Mouse (Mus musculus): Measurements from ENCODE around the gene Rhox12. TPM values are rescaled to one million over a fixed set of nuclear protein-coding genes. Genes with fewer than 3 reads are reported as not detected.

The Rhox12 gene
- not detected in 2 replicates for polyA plus RNA-seq (2015; fragmentation: Nextera tagmentation; extraction: Ambion mirVana)

GRCm38 (mm10) chrX:38110807-38111206 is at the start of gene Rhox12:
Rhox12 (minus strand) TSS chrX:38110907.
- H3K9me3 ChIP-seq = no peaks in the 10 kb centered on the region
- no peak within 1 kb of the TSS for H3K4me3 ChIP-seq
- no peak within 1 kb of the TSS for H3K4me2 ChIP-seq
- H3K4me1 ChIP-seq = no peaks in the 10 kb centered on the region
- no peak for ATAC-seq (ENCODE audit: insufficient number of reproducible peaks, low FRiP score, low TSS enrichment, low read depth)
- H3K9ac ChIP-seq = no peak within 1 kb of the TSS
- no peak within 1 kb of the TSS for H3K27ac ChIP-seq
- H3K27me3 ChIP-seq = no peaks in the 10 kb centered on the region
- WGBS = 65% methylated on average over 4 of the region's 4 CpGs
- H3K36me3 ChIP-seq = no peaks in the 10 kb centered on the region

GRCm38 (mm10) chrX:38159097-38159496 is 48.4 kb upstream of the Rhox12 start:
- H3K27me3 ChIP-seq = no peaks in the 10 kb centered on the region
- H3K36me3 ChIP-seq = no peaks in the 10 kb centered on the region
- H3K27ac ChIP-seq = no peak overlapping the region
- no peak overlapping the region for H3K9ac ChIP-seq
- ATAC-seq (ENCODE audit: insufficient number of reproducible peaks, low FRiP score, low TSS enrichment, low read depth) = no peak
- no peaks in the 10 kb centered on the region for H3K9me3 ChIP-seq
- no peak overlapping the region for H3K4me3 ChIP-seq
- whole genome bisulfite sequencing = 52% methylated on average over 1 of the region's 1 CpGs
- H3K4me1 ChIP-seq = no peaks in the 10 kb centered on the region
- H3K4me2 ChIP-seq = no peak overlapping the region

- Histone ChIP-seq H3K4me3 (no peak overlapping the region), H3K9me3 (no peaks in the 10 kb centered on the region), H3K4me1 (no peaks in the 10 kb centered on the region), H3K27me3 (no peaks in the 10 kb centered on the region), H3K9ac (no peak overlapping the region), H3K36me3 (no peaks in the 10 kb centered on the region), H3K27ac (no peak overlapping the region), H3K4me2 (no peak overlapping the region)
- no peak for ATAC-seq (ENCODE audit: insufficient number of reproducible peaks, low FRiP score, low TSS enrichment, low read depth)
- whole genome bisulfite sequencing = 88% methylated on average over 30 of the region's 34 CpGs
These were observed 10.8 kb upstream of the Rhox12 start for GRCm38 (mm10) chrX:38121478-38121877.

GRCm38 (mm10) chrX:38120982-38121381 is 10.3 kb upstream of the Rhox12 start, which contains the start of gene Rhox13:
Rhox13 (plus strand) TSS chrX:38121219.
- 96% methylated on average over 20 of the region's 20 CpGs for WGBS
- Histone ChIP-seq H3K9me3 (no peaks in the 10 kb centered on the region), H3K9ac (no peak within 1 kb of the TSS), H3K27ac (no peak within 1 kb of the TSS), H3K36me3 (no peaks in the 10 kb centered on the region), H3K4me2 (no peak within 1 kb of the TSS), H3K27me3 (no peaks in the 10 kb centered on the region), H3K4me1 (no peaks in the 10 kb centered on the region), H3K4me3 (no peak within 1 kb of the TSS)
- ATAC-seq (ENCODE audit: insufficient number of reproducible peaks, low FRiP score, low TSS enrichment, low read depth) = no peak

GRCm38 (mm10) chrX:38085041-38085440 is 25.7 kb downstream of the Rhox12 start, which contains the start of gene Rhox11:
Rhox11 (minus strand) TSS chrX:38085141.
- Histone ChIP-seq H3K27me3 (no peaks in the 10 kb centered on the region), H3K9ac (no peak within 1 kb of the TSS), H3K4me2 (no peak within 1 kb of the TSS), H3K9me3 (no peaks in the 10 kb centered on the region), H3K4me1 (no peaks in the 10 kb centered on the region), H3K27ac (no peak within 1 kb of the TSS), H3K4me3 (no peak within 1 kb of the TSS), H3K36me3 (no peaks in the 10 kb centered on the region)
- WGBS = 83% methylated on average over 9 of the region's 9 CpGs
- ATAC-seq (ENCODE audit: insufficient number of reproducible peaks, low FRiP score, low TSS enrichment, low read depth) = no peak

- Histone ChIP-seq H3K9ac (no peak overlapping the region), H3K27me3 (no peaks in the 10 kb centered on the region), H3K36me3 (no peaks in the 10 kb centered on the region), H3K27ac (no peak overlapping the region), H3K9me3 (no peaks in the 10 kb centered on the region), H3K4me1 (no peaks in the 10 kb centered on the region), H3K4me2 (no peak overlapping the region), H3K4me3 (no peak overlapping the region)
- no peak for ATAC-seq (ENCODE audit: insufficient number of reproducible peaks, low FRiP score, low TSS enrichment, low read depth)
- WGBS = 17% methylated on average over 12 of the region's 12 CpGs
These were observed 26.5 kb downstream of the Rhox12 start for GRCm38 (mm10) chrX:38084226-38084625.

GRCm38 (mm10) chrX:38066175-38066574 is 44.5 kb downstream of the Rhox12 start, which contains the start of gene Rhox10:
Rhox10 (plus strand) TSS chrX:38066475.
- Histone ChIP-seq H3K27me3 (no peaks in the 10 kb centered on the region), H3K9me3 (no peaks in the 10 kb centered on the region), H3K9ac (no peak within 1 kb of the TSS), H3K27ac (no peak within 1 kb of the TSS), H3K36me3 (no peaks in the 10 kb centered on the region), H3K4me1 (no peaks in the 10 kb centered on the region), H3K4me3 (no peak within 1 kb of the TSS), H3K4me2 (no peak within 1 kb of the TSS)
- 90% methylated on average over 11 of the region's 11 CpGs for WGBS
- ATAC-seq (ENCODE audit: insufficient number of reproducible peaks, low FRiP score, low TSS enrichment, low read depth) = no peak

GRCm38 (mm10) chrX:38061544-38061943 is 49.2 kb downstream of the Rhox12 start:
- H3K27ac ChIP-seq = no peak overlapping the region
- no peaks in the 10 kb centered on the region for H3K27me3 ChIP-seq
- no peaks in the 10 kb centered on the region for H3K4me1 ChIP-seq
- ATAC-seq (ENCODE audit: insufficient number of reproducible peaks, low FRiP score, low TSS enrichment, low read depth) = no peak
- H3K36me3 ChIP-seq = no peaks in the 10 kb centered on the region
- no peak overlapping the region for H3K4me3 ChIP-seq
- no peaks in the 10 kb centered on the region for H3K9me3 ChIP-seq
- WGBS = 0% methylated on average over 1 of the region's 1 CpGs
- H3K9ac ChIP-seq = no peak overlapping the region
- no peak overlapping the region for H3K4me2 ChIP-seq

Other genes starting within 250 kb of the Rhox12 start
- not detected in 2 replicates for gene Rhox8, start 232.0 kb downstream of the Rhox12 start, polyA plus RNA-seq (2015; fragmentation: Nextera tagmentation; extraction: Ambion mirVana)
- gene Rhox7b, start 213.7 kb downstream of the Rhox12 start, polyA plus RNA-seq (2015; fragmentation: Nextera tagmentation; extraction: Ambion mirVana) = not detected in 2 replicates
- gene Rhox9, start 209.1 kb downstream of the Rhox12 start, polyA plus RNA-seq (2015; fragmentation: Nextera tagmentation; extraction: Ambion mirVana) = not detected in 2 replicates
- gene Btg1-ps1, start 92.1 kb downstream of the Rhox12 start, polyA plus RNA-seq (2015; fragmentation: Nextera tagmentation; extraction: Ambion mirVana) = not detected in 2 replicates
- not detected in 2 replicates for gene Btg1-ps2, start 67.8 kb downstream of the Rhox12 start, polyA plus RNA-seq (2015; fragmentation: Nextera tagmentation; extraction: Ambion mirVana)
- gene Rhox10, start 44.4 kb downstream of the Rhox12 start, polyA plus RNA-seq (2015; fragmentation: Nextera tagmentation; extraction: Ambion mirVana) = not detected in 2 replicates
- gene Rhox11, start 25.8 kb downstream of the Rhox12 start, polyA plus RNA-seq (2015; fragmentation: Nextera tagmentation; extraction: Ambion mirVana) = not detected in 2 replicates
- not detected in 2 replicates for gene Rhox13, start 10.3 kb upstream of the Rhox12 start, polyA plus RNA-seq (2015; fragmentation: Nextera tagmentation; extraction: Ambion mirVana)
- gene Zbtb33, start 78.9 kb upstream of the Rhox12 start, polyA plus RNA-seq (2015; fragmentation: Nextera tagmentation; extraction: Ambion mirVana) = 2.9 and 4.1 TPM in 2 replicates
- 33.7 and 35.2 TPM in 2 replicates for gene Tmem255a, start 141.5 kb upstream of the Rhox12 start, polyA plus RNA-seq (2015; fragmentation: Nextera tagmentation; extraction: Ambion mirVana)
- gene Atp1b4, start 205.3 kb upstream of the Rhox12 start, polyA plus RNA-seq (2015; fragmentation: Nextera tagmentation; extraction: Ambion mirVana) = 10.3 and 35.1 TPM in 2 replicates

Data from limb, embryonic 15.5 days (tissue).